Mouse (Mus musculus) kidney, adult 11 months (tissue): ENCODE results near the gene Tmem106c.

Experiments used
- DNase-seq: peaks from one replicate; pipeline ENCODE4 v3.0.0; 2022

Gene Tmem106c

DNA sequence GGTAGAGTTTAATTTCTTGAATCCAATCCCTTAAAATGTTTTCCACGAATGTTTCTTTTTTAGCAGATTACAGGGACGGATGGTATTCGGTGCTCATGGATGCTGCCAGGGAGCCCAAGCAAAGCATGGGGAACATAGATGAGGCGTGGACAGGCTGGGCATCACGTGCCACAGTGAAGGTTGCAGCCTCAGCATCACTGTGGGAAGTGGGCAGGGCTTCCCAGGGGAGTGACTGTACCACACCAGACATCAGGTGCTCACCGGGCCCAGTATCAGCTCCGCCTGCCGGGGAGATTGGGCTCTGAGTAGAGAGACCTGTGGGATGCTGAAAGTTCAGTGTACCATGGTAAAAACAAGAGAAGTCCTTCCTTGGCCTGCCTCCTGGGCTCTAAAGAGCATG, 9.3 kb upstream of the Tmem106c start:
- no peak for DNase-seq

DNA sequence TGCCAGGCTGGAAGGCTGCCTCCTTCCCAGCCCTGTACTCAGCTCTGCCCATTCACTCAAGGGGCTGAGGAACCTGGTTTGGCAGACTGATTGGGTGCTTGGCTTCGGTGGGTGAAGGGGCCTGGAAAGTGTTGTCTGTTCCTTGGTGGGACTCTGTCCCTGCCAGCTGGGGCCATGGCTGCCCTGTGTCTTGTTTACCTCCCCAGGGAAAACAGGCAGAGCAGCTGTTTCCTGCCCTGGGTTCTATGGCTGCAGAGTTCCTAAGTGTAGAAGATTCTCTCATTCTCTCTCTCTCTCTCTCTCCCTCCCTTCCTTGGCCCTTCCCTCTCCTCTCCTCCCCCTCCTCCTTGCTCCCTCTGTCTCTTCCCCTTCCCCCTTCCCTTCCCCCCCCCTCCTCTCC, 8.7 kb upstream of the Tmem106c start:
- DNase-seq, result no peak

DNA sequence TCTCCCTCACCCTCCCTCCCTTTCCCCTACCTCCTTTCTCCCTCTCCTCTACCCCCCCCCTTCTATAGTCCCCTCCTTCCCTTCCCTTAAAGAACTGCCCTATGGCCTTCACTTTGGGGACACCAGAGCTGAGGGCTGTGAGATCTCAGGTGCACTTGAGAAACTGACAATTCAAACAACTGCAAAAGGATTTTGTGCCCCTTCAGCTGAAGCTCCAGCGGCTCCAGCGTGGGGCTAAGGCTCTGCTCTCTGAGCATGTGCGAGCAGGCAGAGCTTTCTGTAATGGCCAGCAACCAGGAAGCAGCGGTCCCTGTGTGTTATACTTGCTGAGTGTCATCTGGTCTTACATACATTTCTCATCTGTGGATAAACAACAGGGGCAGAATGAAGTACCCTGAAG, 8.3 kb upstream of the Tmem106c start:
- DNase-seq, result no peak

DNA sequence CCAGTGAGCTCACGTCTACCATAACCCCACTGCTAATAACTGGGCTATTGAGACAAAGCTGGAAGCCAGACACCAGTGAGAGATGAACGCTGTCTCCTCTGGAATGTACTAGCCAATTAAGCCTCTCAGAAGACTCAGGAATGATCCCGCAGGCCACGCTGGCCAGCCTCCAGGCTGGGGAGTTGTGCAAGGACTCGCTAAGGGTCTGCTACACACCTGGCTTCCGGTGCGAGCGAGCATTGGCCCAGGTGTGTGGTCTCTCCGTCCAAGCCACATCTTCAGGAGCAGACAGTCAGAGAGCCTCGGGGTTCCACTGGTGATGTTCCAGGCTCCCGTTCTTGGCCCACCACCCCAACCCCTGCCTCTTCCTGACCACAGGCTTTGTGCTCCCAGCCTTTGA, 7.6 kb upstream of the Tmem106c start:
- DNase-seq, result no peak

DNA sequence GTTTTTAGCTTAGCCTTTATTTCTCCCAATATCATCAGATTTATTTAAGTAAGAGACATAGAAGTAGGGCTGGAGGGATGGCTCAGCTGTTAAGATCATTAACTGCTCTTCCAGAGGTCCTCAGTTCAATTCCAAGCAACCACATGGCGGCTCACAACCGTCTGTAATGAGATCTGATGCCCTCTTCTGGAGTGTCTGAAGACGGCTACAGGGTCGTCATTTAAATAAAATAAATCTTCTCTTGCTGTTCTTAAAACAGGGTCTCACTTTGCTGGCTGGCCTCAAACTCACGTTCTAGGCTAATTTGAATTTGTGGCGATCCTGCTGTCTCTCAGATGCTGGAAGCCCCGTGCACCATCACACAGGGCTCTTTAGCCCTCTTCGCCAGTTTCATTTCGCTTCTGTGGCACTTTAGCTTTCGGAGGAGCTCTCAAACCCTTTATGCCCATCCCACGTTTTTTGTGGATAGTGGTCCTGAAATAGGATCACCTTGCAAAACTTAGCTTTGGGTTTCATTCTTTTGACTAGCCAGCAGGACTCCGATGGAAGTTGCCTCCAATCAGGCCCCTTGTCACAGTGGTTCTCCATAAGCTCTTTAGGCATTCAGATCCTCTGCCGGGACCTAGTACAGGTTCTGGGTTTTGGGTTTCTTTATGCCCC, 541 bp upstream of the Tmem106c start:
- no peak for DNase-seq

DNA sequence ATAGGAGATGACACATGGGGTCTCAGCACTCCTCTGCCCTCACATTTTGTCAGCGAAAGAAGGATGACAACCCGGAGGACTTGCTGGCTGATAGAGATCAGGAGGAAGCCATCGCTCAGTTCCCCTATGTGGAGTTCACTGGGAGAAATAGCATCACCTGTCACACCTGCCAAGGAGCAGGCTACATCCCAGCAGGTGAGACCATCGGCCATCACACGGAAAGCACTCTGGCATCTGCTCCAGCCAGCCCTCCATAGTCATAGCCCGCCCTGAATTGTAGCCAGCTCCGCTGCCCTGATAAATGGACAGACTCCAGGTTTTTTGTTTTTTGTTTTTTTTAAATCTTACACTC, 812 bp downstream of the Tmem106c start:
- no peak for DNase-seq

DNA sequence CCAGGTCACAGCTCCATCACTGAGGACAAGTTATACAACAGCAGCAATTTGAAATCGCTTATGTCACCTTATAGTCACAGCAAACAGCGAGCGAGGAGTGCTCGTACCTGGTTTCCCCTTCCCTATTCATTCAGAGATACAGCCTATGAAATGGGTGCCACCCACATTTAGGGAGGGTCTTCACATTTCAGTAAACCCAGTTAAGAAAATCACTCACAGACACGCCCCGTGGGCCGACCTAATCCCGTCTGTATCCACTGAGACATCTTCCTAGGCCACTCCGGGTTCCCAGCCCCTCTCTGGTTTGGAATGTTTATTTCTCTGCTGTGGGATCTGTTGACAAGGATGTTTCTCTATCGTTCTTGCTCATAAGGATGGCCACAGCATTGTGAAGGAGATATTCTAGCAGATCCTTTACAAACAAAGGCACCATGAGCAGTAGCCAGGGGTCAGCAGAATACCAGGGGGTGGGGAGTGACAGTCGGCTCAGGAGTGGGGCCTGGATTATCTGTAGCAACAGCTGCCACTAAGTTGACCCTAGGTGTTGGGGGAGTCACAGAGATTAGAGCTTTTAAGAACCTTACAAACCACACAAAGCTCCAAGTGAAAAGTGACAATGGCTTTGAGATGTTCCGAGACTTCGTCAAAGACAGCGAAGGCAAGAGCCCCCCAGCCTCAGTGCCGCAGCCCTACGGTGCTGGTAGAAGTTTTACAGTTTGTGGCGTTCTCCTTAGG, 1.5 kb downstream of the Tmem106c start:
- DNase-seq, result no peak

DNA sequence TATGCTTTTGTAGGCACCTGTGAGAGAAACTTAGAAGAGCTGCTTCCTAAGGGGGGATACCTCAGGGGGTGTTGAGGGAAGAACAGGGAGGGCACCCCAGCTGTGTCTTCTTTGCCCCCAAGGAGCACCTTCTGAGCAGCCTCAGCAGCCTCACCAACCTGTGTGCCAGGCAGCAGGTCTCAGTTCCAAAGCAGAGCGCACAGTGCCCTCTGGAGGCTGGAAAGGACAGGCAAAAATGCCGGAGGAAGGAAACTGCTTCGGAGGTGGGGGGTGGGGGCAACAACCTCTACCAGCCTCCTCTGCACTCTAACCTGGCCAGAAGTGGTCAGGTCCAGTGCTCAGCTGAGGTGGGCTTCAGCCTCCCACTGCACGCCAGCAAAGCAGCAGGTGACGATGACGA, 6.3 kb downstream of the Tmem106c start:
- DNase-seq, result no peak

DNA sequence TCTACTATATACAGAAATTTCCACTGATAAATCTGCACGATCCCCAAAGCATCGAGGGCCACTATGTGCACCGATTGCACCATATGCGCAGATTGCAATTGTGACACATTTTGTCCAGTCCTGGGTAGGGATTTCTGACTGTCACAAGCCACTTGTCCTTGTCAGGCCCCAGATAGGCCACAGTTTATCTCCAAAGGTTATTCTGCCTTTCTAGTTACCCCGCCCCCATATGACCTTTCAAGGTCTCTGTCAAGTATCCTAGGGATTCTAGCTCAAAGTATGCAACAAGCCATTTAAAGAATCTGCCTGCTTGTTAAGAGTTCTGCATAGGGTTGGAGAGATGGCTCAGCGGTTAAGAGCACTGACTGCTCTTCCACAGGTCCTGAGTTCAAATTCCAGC, 8.6 kb downstream of the Tmem106c start:
- no peak for DNase-seq

DNA sequence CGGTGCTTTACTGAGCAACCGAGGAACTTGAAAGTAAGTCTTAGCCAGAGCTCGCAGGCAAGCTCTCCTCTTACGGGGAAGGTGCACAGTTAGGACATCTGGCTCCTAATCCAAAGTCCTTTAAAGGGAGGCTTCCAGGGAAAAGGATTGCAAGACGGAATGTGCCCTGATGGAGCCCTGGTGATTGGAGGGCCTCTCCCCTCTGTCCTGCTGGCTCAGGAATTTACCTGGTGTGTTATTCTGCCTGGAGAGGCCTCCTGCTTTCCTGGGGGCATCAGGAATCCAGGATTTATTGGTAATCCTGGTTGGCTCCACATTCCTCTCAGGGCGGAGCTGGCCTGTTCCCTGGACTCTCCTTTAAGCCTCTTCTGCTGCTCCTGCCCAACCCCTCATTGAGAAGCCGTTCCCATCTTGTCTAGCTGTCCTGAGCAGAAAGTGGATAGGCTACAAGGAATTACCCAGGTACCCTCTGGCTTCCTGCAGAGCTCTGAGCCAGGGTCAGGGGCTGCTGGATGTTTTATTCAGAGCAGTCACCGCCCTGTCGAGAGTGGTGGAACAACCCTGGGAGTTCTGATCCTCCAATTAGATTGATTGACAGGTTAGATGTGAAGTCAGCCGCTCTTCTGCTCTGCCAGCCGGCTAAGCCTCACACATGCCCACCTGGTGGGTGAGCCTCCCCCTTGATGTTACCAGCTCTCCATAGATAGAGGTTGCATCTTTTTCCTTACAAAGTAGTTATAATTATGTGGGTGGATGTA, 9.4 kb downstream of the Tmem106c start:
- no peak for DNase-seq

DNA sequence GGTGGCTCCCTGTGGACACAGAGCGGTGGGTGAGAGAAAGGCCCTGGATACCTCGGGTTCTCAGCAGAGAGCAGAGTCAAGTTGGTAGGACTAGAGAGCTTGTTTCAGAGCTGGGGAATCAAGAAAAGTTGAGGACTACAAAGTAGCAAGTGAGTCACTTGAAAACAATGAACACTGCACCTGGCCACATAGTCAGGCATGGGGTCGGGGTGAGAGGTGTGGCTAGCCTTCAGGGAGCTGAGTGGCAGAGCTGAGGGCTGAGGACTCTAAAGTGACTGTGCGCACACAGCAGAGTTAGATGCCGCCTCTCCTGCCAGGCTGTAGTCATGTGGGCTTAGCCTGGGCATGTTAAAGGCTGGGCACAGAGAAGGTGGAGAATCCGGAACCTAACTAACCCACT, 17.6 kb downstream of the Tmem106c start:
- no peak for DNase-seq

DNA sequence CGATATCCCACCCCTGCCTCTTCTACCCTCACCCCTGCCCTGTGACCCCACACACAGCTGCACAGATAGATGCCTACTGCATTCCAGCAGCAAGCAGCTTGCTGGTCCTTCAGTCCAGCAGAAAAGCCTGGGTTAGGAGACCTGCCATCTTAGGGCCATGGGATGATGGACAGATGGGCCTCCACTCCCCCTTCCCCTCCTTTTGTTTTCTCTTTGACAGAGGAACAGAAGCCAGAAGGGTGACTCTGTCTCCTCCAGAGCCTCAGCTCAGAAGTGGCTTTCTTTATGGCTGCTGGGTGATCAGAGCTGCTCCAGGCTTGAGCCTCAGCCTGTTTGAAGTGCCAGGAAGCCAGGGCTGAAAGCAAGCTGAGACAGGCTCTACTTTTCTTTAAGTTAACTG, 25.5 kb downstream of the Tmem106c start:
- no peak for DNase-seq

DNA sequence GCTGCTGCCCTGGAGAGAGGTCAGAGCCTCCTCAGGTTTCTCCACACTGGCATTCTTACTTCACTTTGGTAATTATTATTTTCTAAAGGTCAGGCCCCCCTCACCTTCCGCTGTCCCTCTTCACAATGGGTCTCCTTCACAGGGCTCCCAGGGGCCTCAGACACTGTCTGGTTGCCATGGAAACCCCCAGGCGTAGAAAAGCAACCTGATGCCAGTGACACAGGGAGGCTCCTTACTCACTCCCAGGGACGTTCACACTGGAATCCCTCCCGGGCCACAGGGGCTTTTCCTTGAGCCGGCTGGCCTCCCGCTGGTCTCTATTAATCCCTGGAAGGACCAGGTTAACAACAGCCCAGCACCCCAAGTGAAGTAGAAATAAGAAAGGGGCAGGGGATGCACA, 26.1 kb downstream of the Tmem106c start:
- DNase-seq, result no peak

DNA sequence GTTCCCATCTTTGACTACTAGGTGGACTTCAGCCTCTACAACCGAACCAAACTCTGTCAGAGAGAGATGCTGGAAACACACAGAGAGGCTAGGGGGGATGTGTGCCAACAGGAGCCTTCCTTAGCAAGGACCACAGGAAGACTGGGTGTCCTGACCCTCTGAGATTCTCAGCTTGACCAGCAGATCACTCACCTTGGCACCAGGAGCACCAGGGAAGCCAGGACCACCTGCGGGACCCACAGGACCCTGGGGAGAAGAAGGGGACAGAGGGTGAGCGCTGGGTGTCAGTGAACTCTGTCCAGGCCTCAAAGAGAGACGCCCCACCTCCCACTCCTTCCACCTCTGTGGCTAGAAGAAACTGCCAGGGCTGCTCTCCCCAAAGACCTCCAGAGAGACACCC, 26.7 kb downstream of the Tmem106c start:
- no peak for DNase-seq

DNA sequence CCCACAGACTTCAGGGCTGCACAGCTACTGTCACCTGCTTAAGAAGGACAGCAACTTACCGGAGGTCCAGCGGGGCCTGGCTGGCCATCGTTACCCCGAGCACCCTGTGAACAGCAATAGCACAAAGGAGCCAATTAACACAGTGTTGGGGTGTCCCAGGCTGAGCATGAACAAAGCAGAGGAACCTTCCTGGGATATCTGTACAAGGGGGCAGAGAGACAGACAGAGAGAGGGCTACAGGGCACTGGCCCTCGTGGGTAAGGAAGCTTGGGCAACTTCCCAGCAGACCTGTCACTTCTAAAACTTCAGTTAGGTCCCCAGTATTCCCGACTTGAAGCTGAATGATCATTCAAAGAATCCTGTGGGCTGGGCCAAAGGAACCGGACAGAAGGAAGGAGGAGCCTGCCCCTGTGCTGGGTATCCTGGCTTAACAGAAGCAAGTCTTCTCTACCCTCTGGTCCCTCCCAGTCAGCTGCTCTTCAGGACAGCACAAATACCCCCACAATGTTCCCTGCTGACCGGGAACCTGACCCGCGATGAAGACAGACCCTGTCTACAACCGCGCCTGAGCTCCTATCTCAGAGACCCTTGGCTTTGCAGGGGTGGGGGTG, 27.4 kb downstream of the Tmem106c start:
- DNase-seq, result no peak

DNA sequence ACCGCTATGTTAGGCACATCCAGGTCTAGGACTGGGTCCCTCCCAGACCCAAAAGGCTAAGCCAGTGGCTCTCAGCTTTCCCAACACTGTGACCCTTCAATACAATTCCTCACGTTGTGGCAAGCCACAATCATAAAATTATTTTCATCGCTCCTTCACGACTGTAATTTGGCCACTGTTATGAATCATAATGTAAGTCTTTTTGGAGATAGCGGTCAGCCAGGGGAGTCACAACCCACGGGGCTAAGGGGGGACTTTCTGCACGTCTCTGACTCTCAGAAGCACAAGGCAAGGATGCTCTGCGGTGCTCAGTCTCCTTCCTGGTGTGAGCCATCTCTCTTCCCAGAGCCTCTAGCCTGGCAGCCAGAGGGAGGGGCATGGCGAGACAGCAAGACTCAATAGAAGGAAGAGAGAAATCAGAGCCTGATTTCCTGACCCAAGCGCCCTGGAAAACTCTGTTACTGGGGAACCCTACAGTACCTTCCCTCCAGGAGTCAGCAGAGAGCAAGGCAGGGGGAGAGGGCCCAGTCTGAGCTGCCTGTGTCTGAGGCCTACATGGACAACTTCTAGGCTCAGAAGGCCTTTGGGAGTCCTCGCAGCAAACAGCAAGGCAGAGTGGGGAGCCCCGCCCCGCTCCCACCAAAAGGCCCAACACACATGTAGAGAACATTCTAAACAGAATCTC, 28.2 kb downstream of the Tmem106c start:
- no peak for DNase-seq

DNA sequence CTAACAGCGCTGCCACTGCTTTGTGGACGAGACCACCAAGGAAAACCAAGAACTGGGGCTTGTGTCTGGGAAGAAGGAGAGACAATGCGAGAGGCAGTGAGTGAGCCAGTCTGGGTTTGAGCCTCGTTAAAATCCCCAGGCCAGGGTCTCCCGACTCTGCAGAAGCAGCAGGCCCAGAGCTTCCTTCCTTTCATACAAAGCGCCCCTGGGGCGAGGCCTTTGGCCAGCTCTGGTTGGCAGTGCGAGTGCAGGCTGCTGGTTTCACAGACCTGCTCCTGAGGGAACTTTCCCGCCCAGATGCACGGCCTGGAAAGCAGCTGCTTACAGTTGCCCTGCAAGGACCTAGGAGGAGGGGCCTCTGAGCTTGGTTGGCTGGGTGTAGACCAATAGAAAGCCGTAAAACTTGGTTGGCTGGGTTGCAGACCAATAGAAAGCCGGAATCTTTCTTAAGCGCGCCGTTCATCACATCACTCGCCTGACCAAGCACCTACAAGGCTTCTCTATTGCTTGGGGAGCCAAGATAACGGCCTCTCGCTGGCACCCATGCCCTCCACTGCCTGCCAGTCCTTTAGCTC, 28.8 kb downstream of the Tmem106c start:
- peak; percentile 86 for DNase-seq

DNA sequence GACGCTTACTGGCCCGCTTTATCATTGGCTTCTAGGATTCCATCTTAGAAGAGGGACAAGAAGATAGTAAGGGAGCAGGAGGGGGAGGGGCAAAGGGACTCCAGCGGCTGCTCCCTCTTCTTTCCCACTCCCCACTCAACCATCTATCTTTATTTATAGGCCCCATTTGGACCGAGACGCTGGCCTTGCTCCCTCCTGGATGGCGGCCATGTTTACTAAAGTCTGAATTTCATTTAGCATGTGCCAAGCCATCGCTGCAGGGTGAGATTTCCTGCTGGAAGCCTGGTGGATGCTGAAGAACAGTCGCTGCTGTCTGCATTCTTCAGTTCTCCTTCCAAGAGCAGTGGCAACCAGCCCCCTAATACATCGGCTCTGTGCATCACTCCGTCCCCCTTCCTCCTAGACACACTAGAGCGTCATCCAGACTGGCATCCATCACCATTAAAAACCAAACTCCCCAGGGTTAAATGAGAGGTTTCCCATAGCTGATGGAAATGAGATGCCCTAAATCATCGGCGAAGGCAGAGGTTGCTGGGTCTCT, 32.8 kb downstream of the Tmem106c start:
- DNase-seq, result no peak

DNA sequence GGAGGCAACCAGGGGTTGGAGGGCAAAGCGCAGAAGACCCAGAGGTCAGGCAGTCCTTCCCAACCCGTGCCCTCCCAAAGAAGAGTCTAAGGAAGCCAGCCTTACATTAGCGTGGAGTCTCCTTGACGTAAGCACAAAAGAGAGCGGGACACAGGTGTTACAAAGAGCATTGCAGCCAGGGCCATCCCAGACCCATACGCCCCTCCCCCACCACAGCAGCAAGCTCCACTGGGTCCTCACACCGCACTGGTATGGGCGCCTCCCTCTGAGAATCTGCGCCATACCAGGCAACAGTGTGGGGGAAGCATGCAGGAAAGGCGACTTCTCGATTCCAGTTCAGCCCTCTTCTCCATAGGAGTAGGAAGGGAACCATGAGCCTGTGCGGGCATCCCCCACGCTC, 35.5 kb downstream of the Tmem106c start:
- no peak for DNase-seq

DNA sequence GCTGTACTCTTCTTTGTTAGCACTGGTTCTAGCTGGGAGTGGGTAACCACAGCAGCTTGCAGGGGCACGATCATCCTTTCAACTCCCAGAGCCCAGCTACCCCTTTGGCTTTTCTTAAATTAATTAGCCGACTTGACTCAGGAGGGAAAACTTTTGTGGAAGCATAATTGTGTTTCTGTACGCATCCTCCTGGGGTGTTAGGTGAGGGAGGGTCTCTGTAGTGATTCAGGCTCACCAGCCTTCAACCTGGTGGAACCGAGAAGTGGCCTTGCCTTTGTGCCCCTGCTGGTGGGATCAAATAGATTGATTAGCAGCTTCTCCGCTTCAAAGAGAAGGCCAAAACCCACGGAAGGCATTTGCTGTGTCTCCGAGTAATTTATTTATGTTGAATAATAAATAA, 36.0 kb downstream of the Tmem106c start:
- no peak for DNase-seq

DNA sequence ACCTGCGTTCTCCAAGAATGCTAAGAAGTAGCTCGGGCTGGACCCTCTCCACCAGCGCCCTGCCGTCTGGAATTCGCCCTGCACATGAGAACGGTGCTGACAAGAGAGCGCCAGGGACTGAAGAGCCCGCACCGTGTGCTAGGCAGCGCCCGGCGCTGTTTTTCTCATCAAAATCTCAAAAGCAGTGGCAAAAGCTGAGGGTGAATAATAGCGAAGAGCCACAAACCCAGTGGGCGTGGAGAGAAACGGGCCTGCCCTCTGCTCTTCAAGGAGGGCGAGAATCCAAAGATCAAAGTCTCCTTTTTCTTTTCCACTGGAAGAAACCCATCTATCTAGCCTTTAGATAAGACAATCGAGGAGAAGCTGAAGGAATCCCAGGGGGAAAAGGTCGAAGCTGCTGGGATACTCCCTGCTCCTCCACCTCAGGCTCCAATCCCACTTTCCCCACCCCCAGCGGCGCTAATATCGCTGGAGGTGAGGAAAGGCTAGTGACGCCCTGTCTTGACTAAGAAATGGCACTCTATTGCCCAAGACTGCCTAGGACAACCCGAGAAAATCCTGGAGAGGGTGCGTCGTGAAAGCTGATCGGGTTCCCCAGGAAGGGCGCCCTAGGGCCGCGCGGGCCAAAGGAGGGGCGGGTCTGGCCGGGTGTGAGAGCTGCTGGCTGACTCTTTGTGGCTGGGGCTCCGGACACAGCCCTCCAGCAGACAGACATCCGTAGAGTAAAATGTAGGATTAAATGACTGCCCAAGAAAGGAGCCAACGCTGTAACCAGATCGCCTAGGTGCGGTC, 37.5 kb downstream of the Tmem106c start:
- DNase-seq, result peak; percentile 19
